10 mouse cellular contexts compared by ENCODE assay signal in genomic region chr14:120480341-120480900, GRCm38 (mm10). TPM values are rescaled to one million over a fixed set of nuclear protein-coding genes. Genes with fewer than 3 reads are reported as not detected.
DNase-seq lines count a peak whose midpoint lies in the region; ATAC-seq lines count a peak whose summit lies in the region.
"Had no signal": no experiment of that assay in that cellular context is flagged by ENCODE, and none has a peak within 500 bp of the region (broad histone marks: within the 10 kb centered on the region; RNA-seq: fewer than 3 reads in every experiment).

No protein-coding gene starts in this region.

- H3K4me3 ChIP-seq in hindbrain, embryonic 13.5 days = peak overlapping the region; percentile 84; the same call in 1 of the 2 replicates
- no peak overlapping the region for H3K4me3 ChIP-seq in hindbrain, embryonic 10.5 days
- H3K4me3 ChIP-seq in midbrain, embryonic 12.5 days = no peak overlapping the region

- no peak for DNase-seq in hindbrain, embryonic 10.5 days (ENCODE audit: low spot score)
- peak; percentile 52 for DNase-seq in NIH3T3 (ENCODE audit: low read depth)
- no peak for DNase-seq in cerebellum, postnatal 4 days (ENCODE audit: low spot score in 2 of 2)
- DNase-seq in thymus, postnatal 14 days = no peak
- DNase-seq in layer of hippocampus, postnatal 25 days (ENCODE audit: extremely low spot score in 1 of 2, low spot score in 1 of 2) = no peak
- DNase-seq: kidney, postnatal 10 days; thymus, postnatal 4 days had no signal

- peak overlapping the region; percentile 70 for H3K4me2 ChIP-seq in hindbrain, embryonic 13.5 days
- H3K4me2 ChIP-seq in midbrain, embryonic 12.5 days (replicated peaks) = peak overlapping the region; percentile 24; the same call in 1 of the 2 replicates

- H3K9ac ChIP-seq in hindbrain, embryonic 13.5 days = no peak overlapping the region
- no peak overlapping the region for H3K9ac ChIP-seq in midbrain, embryonic 12.5 days (replicated peaks)

- no peak overlapping the region for H3K27ac ChIP-seq in hindbrain, embryonic 13.5 days
- no peak overlapping the region for H3K27ac ChIP-seq in hindbrain, embryonic 10.5 days
- no peak overlapping the region for H3K27ac ChIP-seq in midbrain, embryonic 12.5 days (replicated peaks)

- H3K36me3 ChIP-seq in hindbrain, embryonic 13.5 days = peaks cover 7% of the 10 kb centered on the region
- peaks cover 13% of the 10 kb centered on the region for H3K36me3 ChIP-seq in hindbrain, embryonic 10.5 days
- H3K36me3 ChIP-seq in midbrain, embryonic 12.5 days = no peaks in the 10 kb centered on the region

- no peaks in the 10 kb centered on the region for H3K27me3 ChIP-seq in hindbrain, embryonic 13.5 days
- H3K27me3 ChIP-seq in hindbrain, embryonic 10.5 days (ENCODE audit: insufficient read depth, poor library complexity, severe bottlenecking) = no peaks in the 10 kb centered on the region
- H3K27me3 ChIP-seq in midbrain, embryonic 12.5 days = no peaks in the 10 kb centered on the region

- peaks cover 36% of the 10 kb centered on the region for H3K4me1 ChIP-seq in hindbrain, embryonic 13.5 days (replicated peaks)
- peaks cover 31% of the 10 kb centered on the region for H3K4me1 ChIP-seq in hindbrain, embryonic 10.5 days (replicated peaks)
- peaks cover 22% of the 10 kb centered on the region for H3K4me1 ChIP-seq in midbrain, embryonic 12.5 days

- 86% methylated on average over 8 of the region's 8 CpGs for WGBS in hindbrain, embryonic 13.5 days
- 85% methylated on average over 8 of the region's 8 CpGs for WGBS in hindbrain, embryonic 10.5 days
- WGBS in midbrain, embryonic 12.5 days = 87% methylated on average over 8 of the region's 8 CpGs

- no peak for ATAC-seq in hindbrain, embryonic 13.5 days (ENCODE audit: low FRiP score)
- peak; percentile 25 for ATAC-seq in granulocyte monocyte progenitor cell, adult 5-6 weeks (replicated peaks; ENCODE audit: poor library complexity, severe bottlenecking)
- no peak for ATAC-seq in midbrain, embryonic 12.5 days (ENCODE audit: low FRiP score, low read depth)

- H3K9me3 ChIP-seq in hindbrain, embryonic 13.5 days = no peaks in the 10 kb centered on the region
- no peaks in the 10 kb centered on the region for H3K9me3 ChIP-seq in hindbrain, embryonic 10.5 days
- no peaks in the 10 kb centered on the region for H3K9me3 ChIP-seq in midbrain, embryonic 12.5 days

RNA-seq across cellular contexts. Expression of gene Rap2a, which starts 2.2 kb away (rescaled TPM):
- polyA plus RNA-seq in hindbrain, embryonic 13.5 days (2015; fragmentation: Nextera tagmentation; extraction: Ambion mirVana) = 13.6 and 15.7 TPM in 2 replicates
- polyA plus RNA-seq in hindbrain, embryonic 10.5 days (2016; fragmentation: Nextera tagmentation; extraction: Ambion mirVana) = 11.6 and 13.1 TPM in 2 replicates
- 5.6 and 10.7 TPM in 2 replicates for total RNA-seq in granulocyte monocyte progenitor cell, adult 5-6 weeks (2014; fragmentation: Nextera tagmentation)
- total RNA-seq in granulocyte monocyte progenitor cell, adult 5-6 weeks (2017) = 6.1 and 6.3 TPM in 2 replicates
- polyA plus RNA-seq in midbrain, embryonic 12.5 days (2016; fragmentation: Nextera tagmentation; extraction: Ambion mirVana) = 21.0 and 23.2 TPM in 2 replicates
- 10 to 100 TPM; 86.8 to 92.6 TPM for total RNA-seq in layer of hippocampus, postnatal 25 days (2021)
